Mouse (Mus musculus) lung, postnatal 0 days (tissue): ENCODE measurements around the gene Grin1.

Experiments used
- CTCF ChIP-seq: IDR thresholded peaks from 2 replicates; pipeline ENCODE4 v1.5.1; 2016; ENCODE audit warnings: antibody characterized with exemption, mild to moderate bottlenecking
- EP300 ChIP-seq: IDR thresholded peaks from 2 replicates; pipeline ENCODE4 v1.6.1; 2016; ENCODE audit warnings: antibody characterized with exemption, mild to moderate bottlenecking, control low read depth

DNA sequence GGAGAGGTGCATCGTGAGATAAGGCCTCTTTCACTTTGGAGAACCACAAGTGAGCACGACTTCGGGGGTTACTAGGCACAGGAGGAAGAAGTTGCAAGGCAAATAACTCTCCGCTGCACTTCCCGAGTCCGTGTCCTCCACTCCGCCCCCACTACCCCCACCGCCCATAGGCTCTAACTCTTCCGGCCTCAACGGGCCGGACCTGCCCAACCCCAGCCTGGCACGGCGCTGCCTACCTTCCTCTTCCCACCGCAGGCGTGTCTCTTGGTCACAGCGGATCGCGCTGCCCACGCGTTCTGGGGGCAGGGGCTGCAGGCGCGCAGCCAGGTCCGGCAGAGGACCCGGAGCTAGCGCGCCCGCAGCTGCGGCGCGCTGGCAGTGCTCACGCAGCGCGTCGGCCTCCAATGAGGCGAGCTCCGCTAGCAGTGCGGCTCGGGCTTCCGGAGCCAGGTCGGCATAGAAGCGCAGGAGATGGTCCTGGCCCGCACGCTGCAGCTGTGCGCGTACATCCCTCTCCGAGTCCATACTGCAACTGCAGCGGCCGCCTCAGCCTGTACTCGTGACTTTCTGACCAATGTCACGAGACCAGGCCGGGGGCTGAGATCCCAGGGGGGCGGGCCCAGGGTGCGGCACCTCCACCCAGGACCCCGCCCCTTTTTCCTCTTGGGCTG is 46.2 kb upstream of the Grin1 start, which contains the start of gene Uap1l1:
- no peak for TF ChIP-seq CTCF
- no peak for TF ChIP-seq EP300
